Mouse (Mus musculus) E14TG2a.4 (cell line): ENCODE results near the gene Fndc5.

Source experiments
- CTCF ChIP-seq: conservative IDR thresholded peaks from 2 replicates; pipeline ENCODE4 v1.5.1; 2014; ENCODE audit warnings: low read length
- NANOG ChIP-seq: IDR thresholded peaks from 2 replicates; pipeline ENCODE4 v1.6.1; 2014; ENCODE audit warnings: borderline replicate concordance, low read length, mixed read lengths
- POU5F1 ChIP-seq: IDR thresholded peaks from 2 replicates; pipeline ENCODE4 v1.6.1; 2014; ENCODE audit warnings: low read length, borderline replicate concordance

- TF ChIP-seq CTCF, result no peak
- TF ChIP-seq NANOG, result no peak
- no peak for TF ChIP-seq POU5F1
These were observed 29.4 kb upstream of the Fndc5 start for GRCm38 (mm10) chr4:129107348-129107899.
